Mouse (Mus musculus) urinary bladder, adult 18-20 months (tissue): ENCODE measurements around the gene Casp7.
A peak's percentile ranks its signal among the peaks of the same experiment; 100 is the strongest.
"Not testable (repeated sequence)": the region's sequence is repeated elsewhere in the genome, so short reads cannot be mapped to it uniquely, and the experiment has no call there.

Source experiments
- DNase-seq, 2 experiments: peaks; one replicate each; pipeline ENCODE4 v3.0.0; 2022; ENCODE audit warnings: low spot score in 2 of 2, mixed read lengths in 2 of 2

Casp7 gene

DNA sequence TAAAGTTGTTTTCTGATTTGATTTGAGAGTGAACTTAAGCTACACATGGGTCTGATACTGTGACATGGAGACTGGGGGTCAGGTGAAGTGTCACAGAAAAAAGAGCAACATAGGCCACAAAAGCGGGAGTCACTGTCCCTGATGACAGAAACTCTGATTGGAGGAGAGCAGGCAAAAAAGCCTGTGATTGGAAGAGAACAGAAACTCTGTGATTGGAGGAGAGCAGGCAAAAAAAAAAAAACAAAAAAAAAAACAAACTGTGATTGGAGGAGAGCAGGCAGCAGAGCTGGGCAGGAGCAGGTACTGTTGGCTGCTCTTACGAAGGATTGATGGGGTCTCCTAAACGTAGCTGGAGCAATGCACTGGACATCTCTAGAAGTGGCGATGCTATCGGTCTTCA lies 11.4 kb upstream of the Casp7 start:
- no peak for DNase-seq

DNA sequence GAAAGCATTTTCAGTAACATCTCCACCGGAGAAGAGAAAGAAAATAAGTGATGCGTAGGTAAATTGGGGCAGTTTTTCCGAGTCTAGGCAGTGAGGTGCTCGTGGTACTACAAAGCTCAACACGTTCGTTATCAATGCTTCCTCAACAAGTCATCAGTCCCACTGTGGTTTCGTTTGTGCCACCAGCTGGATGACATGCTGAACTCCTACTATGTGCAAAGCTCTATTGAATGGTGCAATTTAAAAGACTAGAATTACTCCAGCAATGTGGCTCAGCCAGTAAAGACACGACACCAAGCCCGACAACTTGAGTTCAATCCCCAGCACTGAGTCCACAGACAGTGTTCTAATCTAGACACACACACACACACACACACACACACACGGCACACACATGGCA lies 10.8 kb upstream of the Casp7 start:
- no peak for DNase-seq

DNA sequence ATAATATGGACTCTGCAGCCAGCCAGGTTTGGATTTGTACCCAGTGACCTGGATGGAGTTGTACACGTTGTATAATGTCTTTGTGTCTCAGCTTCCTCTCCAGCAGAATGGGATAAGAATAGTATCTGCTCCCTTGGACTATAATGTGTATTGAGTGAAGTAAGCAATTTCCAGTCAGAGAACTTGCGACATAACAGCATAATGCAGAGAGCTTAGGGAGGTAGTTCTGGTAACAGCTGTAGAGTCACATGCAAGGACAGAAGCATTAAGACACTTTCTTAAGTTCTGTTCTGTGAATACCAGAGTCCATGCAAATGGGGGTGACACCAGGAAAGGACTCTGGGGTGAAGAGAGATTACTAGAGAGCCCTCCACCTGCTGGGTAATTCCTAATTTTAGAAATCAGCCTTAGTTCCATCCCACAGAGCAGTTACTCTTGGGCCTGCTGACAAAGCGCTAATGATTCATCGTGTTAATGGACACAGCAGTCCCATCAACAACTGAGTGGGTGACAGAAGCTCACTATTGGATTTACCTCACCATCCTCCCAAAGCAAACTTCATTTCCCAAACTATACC lies 9.1 kb upstream of the Casp7 start:
- no peak for DNase-seq

DNA sequence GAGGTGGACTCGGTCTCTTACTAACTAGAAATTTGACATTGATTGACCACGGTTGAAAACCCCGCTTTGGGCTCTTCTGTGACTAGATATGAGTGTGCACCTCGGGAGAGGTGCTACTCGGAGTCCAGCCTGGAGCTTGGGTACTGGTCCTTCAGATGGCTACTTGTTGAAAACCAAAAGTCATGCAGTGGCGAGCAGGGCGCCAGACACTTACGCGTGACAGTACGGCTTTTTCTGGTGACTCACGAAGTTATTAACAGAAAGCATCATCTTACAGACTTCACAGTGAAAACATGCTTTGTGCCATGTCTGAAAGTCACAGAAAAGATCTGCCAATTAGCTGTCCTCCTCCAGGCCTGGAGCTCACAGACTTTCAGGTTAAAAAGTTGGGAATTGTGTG lies 7.8 kb upstream of the Casp7 start:
- no peak for DNase-seq

DNA sequence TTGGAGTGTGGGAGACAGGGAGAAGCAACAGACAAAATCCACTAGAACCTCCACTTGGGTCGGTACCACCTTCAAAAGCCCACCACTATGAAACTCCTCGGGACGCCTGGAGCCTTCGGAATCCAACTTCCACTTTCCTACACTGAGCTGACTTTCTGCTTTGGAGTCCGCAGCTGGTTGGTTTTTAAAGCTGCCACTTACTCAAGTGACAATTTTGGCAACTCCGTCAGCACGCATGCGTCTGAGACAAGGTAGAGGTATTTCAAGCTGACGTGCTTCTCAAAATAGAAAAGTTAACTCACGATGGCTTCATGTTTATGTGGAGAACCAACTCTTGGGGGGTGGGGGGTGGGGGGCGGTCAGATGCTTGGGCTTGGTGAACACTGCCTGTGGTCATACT lies 7.0 kb upstream of the Casp7 start, which contains the start of gene Nrap:
Gene Nrap, minus strand, starts transcription at position 159 of the 400 bp plus-strand sequence.
- DNase-seq: no peak

DNA sequence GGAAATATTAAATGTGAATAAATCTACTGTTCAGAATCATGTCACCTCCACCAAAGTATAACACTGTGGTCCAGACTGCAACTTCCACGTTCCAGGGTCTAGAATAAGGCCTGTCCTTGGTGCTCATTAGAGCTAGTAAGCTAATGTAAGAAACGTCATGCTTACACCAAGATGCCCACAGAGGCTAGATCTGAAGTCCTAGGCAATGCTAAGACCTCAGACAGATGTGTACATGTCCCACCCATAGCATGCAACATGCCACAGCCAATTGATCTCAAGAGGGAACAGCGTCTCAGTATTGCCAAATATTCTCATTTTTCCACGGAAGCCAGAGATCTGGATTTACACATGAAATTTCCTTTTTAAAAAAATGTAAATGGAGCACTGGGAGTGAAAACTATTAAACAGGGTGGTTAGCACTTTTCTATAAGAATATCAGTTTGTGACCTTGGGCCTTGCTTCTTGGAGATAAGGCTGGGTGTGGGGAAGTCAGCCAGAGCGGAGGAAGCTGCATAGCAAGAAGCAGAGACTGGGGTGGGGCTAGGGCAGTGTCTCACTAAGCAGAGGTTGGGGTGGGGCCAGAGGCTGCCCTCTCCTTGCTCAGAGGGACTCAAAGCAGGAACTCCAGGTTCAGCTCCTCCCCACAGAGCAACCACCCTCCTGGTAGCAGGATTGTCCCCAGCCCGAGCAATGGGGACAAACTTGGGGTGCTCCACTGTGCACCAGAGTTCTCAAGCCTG lies 5.5 kb upstream of the Casp7 start:
- DNase-seq: no peak

DNA sequence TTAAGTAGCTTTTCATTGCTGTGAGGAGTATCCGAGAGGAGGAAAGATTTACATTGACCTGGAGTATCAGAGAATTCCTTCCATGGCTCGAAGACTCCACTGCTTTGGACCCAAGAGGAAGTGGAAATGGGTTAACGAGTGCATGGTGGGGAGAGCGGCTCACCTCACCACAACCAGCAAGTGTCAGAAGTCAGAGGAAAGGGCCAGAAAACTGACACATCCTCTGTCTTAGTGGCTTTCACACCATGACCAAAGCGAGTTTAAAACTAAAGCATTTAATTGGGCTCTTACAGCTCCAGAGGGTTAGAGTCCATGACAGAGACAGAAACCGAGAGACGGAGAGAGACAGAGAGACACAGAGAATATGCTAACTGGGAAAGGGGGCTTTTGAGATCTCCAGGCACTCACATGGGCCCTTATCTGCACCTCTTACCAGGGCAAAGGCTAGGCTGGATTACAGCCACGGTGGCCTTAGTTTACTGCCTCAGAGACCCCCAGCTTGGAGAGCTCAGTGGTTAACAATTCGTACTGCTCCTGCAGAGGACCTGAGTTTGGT lies 3.5 kb upstream of the Casp7 start:
- DNase-seq: no peak

DNA sequence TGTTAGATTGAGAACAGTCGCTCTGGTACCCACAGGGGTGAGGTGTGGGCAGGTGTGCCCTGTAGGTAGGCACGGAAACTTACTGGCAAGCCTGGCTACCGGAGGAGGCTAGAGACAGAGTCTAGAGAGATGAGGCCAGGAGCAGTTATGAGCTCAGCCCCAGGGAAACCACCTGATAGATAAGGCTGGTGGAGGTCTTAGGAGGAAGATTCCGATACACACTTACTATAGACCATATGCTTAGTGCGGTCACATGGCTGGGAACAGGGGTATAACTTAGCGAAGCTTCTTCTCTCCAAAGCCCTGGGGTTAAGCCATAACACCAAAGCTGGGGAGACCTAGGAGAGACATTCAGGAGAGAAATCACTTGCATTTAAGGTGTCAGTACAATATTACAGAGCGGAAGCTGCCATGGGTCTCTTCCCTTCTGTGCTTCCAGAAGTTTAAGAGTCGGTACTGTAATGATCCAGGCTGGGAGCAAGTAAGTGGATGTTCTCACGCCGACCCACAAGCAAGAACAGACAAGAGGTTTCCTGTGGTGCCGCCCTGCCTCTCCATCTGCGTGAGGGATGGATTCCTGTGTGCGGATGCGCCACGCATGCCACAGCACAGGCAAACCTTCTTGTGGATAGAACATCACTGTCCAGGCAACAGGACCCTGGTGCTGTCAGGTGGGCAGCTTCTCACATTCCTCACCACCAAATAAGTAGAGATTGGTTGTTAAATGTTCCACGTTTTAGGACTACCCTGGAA lies 1.6 kb upstream of the Casp7 start:
- DNase-seq: no peak

DNA sequence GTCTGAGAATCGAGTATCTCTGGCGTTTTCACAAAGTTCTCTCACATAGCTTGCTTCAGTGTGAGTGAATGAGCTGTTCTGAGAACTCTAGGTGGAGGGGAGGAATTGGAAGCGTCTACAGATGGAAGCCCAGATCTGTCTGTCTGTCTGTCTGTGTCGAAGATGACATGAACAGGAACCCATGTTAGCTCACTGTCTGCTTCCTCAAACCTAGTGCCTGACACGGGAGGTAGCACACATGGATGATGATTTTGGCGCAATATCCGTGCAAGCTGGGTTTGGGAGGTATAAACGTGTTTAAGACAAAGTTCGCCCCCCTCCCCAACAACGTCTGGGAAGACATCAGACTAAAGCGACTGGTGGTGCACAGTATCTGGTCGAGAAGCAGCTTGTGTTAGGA lies 702 bp upstream of the Casp7 start:
- no peak for DNase-seq

DNA sequence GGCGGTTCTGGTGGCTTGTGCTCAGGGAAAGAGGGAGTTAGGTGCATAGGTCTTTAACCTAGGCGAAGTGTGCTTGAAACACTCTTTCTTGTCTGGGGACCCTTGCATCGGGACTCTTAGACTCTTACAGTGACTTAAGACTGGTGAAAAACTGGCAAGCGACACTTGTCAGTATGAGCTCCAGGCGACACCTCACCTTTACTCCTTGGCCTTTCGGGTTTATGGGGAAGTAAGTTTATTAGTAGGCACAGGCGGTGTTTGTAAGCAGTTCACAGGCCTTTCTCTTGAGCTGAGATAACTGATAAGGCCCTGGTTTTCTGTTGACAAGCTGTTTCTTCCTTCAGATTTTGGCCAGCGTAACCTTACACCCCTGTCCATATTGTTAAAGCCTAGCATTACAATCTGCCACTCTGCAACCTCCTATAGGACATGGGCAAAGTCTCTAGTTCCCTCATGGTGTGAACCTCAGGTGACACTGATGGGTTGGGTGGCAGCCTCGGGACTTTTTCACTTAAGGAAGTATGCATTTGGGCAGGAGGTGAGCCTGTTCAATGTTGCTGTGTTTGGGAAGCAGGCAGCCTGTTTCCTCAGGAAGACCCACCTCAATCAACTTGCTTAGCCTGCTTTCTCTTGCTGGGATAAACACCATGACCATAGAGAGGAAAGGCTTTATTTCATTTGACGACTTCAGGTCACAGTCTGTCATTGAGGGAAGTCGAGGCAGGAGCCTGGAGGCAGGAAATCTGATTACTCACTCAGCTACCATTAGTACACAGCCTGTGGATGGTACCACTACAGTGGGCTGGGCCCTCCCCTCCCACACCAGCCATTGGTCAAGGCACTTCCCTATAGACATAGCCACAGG lies 966 bp downstream of the Casp7 start:
- no peak for DNase-seq

DNA sequence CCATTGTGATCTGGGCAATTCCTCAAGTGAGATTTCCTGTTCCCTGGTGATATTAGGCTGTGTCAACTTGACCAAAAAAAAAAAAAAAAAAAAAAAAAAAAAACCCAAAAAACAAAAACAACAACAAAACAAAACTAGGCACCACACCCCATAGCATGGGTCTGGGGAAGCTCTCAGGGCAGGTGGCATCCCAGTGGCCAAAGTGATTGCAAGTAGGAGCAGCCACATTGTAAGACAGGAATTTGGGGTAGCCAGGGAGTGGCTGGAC lies 1.5 kb downstream of the Casp7 start:
- DNase-seq: no peak

DNA sequence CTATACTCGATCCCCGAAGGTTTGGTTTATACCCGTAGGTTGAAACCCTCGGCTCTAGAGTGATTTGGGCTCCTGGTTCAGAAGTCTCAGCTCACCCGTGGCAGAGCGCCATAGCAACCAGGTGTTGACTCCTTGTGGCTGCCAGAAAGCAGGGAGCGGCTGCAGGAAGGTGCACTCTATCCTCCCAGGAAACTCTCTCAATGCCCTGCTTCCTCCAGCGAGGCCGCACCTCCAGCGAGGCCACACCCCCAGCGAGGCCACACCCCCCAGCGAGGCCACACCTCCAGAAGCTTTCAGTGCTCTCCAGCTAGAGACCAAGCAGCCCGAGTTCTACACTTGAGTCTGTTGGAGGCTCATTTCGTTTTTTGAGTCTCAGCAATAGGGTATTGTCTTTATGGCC lies 3.3 kb downstream of the Casp7 start:
- peak; percentile 78 to 79 for DNase-seq

DNA sequence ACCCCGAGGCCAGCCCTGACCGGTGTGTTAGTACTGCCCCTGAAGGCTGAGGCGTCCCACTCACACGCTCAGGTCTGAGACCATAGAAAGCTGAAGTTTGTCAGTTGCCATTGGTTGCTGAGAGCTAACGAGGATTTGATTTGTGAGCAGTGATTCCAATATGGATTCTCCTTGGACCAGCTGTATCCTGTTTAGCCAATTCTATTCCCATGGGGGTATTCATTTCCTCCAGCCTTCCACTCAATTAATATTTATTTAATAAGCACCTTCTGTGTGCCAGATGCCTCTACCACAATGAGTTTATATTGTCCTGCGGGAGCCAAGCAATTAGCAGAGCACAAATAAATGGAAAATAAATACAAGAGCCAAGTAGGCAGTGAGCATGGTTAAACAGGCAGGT lies 4.9 kb downstream of the Casp7 start:
- DNase-seq: no peak

DNA sequence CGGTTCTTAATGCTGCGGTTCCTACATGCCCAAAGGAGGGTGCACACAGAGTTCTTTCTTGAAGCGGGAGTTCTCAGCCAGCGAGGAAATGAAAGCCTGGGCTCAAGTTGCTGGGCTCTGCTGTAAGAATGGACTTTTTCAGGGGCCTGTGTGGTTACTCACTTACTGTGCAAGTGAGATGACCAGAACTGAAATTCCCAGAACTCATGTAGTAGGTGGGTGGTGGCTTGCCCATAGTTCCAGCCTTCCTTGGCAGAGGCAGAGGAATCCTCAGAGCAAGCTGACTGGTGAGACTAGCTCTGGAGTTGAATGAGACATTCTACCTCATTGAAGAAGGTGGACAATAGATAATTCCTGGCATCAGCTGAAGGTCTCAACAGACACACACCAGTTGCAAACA lies 8.9 kb downstream of the Casp7 start:
- no peak for DNase-seq

DNA sequence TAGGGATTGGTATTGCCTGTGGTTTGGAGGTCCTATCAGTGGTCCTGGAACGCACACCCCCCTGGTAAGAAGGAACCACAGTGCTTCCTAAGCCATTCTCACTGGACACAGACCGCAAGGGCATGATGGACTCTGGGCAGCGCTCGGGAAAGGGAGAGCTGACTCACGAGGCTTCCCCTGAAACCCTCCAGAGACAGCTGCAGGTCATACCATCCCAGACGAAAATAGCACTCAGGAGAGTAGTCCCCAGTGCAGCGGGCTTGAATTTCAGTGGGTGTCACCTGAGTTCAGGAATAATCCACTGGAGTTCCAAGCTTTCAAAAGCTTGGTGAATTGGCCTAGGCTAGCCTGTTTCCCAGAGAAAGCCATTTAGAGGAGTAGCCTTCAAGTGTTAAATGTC lies 9.7 kb downstream of the Casp7 start:
- no peak for DNase-seq

DNA sequence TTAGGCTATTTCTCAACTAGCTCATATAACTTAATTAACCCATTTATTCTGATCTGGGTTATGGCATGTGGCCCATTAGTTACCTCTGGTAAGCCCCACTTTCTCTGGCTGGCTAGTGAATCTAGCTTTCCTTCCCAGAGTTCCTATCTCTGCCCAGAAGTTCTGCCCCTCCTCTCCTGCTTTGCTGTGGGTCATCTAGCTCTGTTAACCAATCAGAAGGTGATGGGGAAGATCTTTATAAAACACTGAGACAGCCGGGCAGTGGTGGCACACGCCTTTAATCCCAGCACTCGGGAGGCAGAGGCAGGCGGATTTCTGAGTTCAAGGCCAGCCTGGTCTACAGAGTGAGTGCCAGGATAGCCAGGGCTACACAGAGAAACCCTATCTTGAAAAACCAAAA lies 13.0 kb downstream of the Casp7 start:
- not testable (repeated sequence) for DNase-seq

DNA sequence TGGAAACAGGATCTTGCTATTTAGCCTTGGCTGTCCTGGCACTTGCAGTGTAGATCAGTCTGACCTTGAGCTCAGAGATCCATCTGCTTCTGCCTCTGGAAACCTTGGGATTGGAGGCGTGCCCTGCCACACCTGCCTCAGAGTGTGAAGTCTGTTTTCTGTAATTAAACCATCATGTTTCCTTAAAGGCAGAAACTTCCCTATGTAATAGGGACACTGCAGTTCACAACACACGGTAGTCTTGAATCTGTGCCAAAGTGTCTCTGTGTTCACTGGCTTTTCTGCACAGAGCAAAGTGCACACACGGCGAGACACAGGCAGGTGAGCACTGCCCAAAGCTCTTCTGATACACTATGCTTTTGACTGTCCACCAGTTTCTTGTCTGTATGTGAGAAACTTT lies 21.5 kb downstream of the Casp7 start:
- no peak for DNase-seq

DNA sequence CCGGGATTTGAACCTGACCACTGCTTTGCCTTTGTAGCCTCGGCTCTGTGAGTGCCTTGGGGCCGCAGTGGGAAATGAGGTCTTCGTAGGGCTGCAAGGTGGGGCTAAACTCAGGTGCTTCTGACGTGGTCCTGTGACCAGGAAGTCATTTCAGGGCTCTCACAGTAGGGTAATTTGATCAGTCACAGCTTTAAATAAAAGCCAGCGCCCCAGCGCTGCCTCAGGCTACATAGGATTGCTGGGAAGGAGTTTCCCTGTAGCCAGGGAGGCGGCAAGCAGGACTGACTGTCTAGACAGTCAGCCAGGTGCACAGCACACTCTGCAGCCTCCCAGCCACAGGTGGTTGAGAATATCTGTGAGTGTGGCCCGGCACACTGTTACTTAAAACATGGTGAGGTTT lies 22.5 kb downstream of the Casp7 start:
- DNase-seq: no peak

DNA sequence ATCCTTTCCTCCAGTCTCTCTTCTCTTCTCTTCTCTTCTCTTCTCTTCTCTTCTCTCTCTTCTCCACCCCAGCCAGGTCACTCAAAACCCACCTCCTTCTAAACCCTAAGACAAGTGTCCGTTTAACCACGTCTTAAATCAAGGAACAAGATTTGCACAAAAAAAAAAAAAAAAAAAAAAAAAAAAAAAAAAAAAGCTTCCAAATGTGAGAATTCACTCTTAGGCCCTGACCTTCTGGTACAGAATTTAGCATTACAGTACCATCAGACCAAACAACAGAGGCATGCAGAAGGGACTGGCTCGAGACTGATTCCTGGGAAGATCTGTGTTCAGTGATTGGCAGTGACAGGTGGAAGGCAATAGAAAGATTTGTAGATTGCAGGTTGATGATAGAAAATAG lies 23.4 kb downstream of the Casp7 start:
- DNase-seq: no peak

DNA sequence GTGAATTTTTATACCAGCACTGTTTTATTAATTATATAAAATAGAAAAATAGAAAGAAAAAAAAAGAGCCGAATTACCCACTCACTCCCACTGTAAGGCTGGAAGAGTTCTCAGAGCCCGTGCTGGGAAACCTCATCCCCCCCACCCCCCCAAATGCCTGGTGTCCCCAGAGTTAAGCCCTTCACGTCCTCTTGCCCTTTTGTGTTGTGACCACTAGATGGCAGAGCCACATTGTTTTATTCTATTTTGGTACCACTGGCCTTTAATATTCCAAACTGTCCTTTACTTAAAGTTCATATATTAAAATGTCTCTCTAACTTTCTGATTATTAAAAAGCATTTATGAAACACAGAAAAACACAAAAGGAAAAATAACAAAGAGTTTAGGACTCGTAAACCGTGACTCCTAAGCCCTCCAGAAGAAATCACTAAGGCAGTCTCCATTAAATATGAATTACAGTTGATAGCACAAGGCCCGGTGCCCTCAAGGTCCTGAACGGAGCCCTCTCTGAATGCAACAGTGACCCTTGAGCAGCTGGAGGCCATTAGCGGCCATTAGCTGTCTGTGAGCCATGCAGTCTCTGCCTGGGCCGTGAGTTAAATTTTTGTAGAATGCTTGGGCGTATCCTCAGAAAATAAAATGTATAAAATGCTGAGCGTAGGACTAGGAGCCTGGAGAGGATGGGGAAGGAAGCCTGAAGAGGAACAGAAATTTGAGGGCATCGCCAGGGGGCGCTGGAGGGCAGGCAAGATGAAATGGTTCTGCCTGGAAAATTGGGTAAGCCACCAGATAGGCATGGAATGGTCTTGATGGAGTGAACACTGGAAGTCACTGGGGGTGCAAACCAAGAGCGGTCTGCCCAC lies 25.8 kb downstream of the Casp7 start:
- DNase-seq: peak; percentile 75 to 77

DNA sequence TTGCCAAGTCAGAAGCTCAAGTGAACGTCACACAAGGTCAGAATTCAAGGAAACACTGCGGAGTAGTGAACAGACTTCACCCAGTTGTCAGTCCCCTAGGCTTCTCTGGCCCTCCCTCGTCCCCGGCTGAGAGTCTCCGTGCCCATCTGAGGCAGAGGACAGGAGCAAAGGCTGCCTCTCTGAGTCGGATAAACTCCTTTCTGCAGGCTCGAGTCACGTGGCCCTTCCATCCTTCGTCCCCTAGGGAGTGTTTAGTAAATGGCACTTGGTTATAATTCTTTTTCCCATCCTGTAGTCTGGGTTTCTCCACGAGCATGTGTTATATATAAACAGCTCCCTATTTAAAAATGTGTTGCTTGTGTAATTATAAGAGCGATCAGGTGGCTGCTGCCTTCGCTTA lies 26.4 kb downstream of the Casp7 start:
- no peak for DNase-seq
